Mouse (Mus musculus) adrenal gland, postnatal 4 days (tissue): Measurements from ENCODE around the gene Fam186a. TPM values are rescaled to one million over a fixed set of nuclear protein-coding genes. Genes with fewer than 3 reads are reported as not detected.
"Not testable (repeated sequence)": the region's sequence is repeated elsewhere in the genome, so short reads cannot be mapped to it uniquely, and the experiment has no call there.

Experiments
- DNase-seq, 2 experiments: peaks; one replicate each; pipeline ENCODE4 v3.0.0; 2021 to 2022; ENCODE audit warnings: low spot score in 2 of 2, mixed read lengths in 2 of 2
- long read RNA-seq, 2 experiments: library from polyadenylated mRNA; stranded (forward); transcript quantifications; one replicate each; pipeline ENCODE4 v2.0.0; 2021
- total RNA-seq, 2 experiments: library from RNA; stranded (reverse); gene quantifications; 2 replicates each; pipeline ENCODE4 v1.2.3; 2021

Gene Fam186a
- under 1 TPM; 0.14 TPM for total RNA-seq
- long read RNA-seq, experiment 1, result 0 reads
- long read RNA-seq, experiment 2, result 0 reads

DNA sequence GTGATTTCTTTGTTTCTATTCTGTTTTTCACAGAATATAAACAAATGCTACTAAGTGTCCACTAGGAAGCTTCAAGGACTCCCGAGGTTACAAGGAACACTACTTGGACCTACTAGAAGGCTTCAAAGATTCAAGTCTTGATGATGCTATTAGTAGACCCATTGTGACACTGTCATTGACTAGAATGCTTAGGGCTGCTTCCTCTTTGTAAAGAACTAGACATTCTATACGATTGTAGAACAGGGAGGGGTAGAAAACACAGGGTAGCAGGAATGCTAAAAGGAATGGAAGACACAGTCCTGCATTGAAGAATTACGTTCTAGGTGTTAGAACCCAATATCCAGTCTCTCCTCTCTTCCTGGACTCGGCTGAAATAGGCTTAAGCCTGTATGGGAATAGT, at the start of gene Fam186a:
Gene Fam186a (minus strand): TSS at position 101 of the 400 bp plus-strand sequence.
- DNase-seq, result no peak

GRCm38 (mm10) chr15:100006180-100006579, 39.3 kb upstream of the Fam186a start:
- no peak for DNase-seq

DNA sequence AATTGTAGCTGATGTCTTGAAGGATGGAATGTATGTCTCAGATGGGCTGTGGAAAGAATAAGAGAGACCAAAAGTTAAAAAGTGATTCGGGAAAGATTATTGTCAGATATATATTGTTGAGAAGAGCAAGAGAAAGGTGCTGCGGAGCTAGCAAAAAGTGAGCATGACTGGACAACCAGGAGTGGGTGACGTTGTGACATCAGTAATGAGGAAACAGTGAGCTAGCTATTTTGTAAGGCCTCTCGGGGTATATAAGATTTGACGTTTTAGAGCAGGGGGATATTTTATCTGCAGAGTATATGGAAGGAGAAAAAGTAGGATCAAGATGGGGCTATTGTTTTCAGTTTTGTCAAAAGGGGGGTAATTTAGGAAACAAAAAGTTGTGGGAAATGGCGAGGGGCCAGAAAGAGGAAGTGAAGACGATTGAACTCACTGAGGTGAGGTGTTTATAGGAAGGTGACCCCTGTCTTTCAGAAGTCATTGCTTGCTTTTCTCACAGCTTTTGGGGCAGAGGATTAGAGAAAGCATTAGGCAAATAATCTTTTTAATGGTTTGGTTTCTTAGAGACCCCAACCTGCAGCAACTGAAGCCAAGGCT, 37.9 kb upstream of the Fam186a start:
- DNase-seq, result no peak

GRCm38 (mm10) chr15:99999390-99999789, 32.5 kb upstream of the Fam186a start:
- DNase-seq, result no peak

- no peak for DNase-seq
Measured at GRCm38 (mm10) chr15:99997114-99997804, 30.4 kb upstream of the Fam186a start.

DNA sequence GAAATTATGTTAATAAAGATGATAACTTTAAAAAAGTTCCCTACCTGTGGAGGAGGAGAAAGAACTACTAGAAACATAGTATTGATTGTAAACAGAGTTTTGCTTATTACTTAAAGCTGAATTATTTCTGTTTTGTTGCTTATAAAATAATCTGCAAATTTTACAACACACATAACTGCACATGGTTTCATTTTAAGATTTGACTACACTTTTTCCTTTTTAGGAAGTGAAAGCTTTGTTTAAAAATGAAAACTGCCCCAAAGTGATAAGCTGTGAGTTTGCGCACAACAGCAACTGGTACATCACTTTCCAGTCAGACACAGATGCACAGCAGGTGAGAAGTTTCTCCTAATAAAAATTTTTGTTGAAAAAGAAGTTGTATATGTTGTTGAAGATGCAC, 26.2 kb upstream of the Fam186a start:
- no peak for DNase-seq

GRCm38 (mm10) chr15:99979715-99980114, 12.9 kb upstream of the Fam186a start:
- DNase-seq, result no peak

DNA sequence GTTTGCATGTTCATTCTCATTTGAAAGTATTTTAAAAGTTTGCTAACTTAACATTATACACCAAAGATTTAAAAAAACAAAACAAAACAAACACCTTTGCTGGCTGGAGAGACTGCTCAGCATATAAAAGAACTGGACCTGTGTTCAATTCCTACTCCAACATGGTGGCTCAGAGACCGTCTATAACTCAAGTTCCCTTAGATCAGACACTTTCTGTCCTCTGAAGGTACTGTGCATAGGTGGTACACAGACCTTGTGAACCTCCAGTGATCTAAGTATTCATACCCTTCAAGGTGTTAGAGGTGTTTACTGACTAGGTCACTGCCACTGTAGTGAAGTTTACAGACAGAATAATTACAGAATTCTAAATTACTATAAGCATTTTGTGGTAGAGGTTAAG, 12.4 kb upstream of the Fam186a start:
- DNase-seq, result no peak

DNA sequence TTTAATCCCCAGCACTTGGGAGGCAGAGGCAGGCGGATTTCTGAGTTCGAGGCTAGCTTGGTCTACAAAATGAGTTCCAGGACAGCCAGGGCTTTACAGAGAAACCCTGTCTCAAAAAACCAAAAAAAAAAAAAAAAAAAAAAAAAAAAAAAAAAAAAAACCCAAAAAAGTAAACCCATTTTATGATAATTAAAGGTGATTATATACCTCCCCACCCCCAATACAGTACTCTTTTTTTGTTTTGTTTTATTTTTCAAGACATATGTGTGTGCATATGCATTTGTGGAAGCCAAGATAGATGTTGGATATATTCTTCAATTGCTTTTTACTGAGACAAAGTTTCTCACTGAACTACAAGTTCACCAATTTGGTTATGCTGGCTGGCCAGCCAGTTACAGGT, 9.3 kb upstream of the Fam186a start:
- DNase-seq, result not testable (repeated sequence)

DNA sequence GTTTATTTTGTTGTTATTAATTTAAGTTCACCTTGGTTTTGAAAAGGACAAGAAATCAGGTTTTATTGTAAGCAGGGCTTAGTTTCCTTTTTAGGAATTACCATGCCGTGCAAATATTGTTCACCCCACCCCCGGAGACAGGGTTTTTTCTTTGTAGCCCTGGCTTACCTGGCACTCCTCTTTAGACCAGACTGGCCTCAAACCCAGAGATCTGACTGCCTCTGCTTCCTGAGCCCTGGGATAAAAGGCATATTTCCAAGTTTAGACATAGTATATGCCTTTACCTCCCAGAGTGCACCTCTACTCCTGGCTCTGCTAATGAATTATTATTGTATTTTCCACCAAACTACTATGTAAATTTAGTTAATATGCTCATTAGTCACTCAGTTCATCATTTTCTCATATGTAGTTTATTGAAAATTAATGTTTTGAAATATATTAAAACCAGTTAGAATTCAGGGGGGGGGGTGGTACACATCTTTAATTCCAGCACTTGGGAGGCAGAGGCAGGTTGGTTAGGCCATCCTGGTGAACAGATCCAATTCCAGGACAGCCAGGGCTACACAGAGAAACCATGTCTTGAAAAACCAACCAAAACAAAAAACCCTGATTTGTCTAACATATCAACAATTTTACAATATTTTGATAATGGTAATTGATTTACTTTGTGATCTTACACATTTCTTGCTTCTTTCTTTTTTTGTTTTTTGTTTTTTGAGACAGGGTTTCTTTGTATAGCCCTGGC, 7.8 kb upstream of the Fam186a start:
- DNase-seq, result no peak

- peak; percentile 14 to 20 for DNase-seq
Measured at GRCm38 (mm10) chr15:99972989-99973911, 6.4 kb upstream of the Fam186a start.

- DNase-seq, result peak; percentile 84 to 96
Measured at GRCm38 (mm10) chr15:99972361-99972988, 5.6 kb upstream of the Fam186a start.

DNA sequence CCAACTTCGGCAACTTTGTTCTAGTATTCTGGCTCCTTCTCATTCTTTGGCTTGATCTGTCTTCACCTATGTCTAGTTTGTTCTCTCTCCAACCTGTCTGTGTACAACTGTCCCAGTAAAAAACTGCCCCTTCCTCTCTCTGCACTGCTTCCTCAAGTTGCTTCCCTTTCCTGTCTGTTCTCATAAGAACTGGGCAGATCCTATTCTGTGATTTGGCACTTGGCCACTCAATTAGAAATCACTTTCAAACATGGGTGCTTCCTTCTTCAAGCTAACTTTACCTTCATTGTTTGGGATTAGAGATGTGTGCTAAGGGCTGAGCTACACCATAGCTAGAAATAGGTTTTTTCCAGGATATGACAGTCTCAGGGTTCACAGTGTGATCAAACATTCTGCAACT, 3.7 kb upstream of the Fam186a start:
- no peak for DNase-seq

DNA sequence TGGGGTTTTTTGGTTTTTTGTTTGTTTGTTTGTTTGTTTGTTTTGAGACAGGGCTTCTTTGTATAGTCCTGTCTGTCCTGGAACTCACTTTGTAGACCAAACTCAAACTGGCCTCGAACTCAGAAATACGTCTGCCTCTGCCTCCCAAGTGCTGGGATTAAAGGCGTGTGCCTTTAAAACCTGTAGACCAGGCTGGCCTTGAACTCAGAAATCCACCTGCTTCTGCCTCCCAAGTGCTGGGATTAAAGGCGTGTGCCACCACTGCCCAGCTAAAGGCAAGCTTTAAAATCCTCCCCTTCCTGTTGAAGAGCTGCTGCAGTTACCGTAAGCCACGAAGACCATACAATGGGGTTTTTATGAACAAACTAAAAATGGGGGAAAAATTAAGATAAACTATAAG, 2.9 kb upstream of the Fam186a start, which contains the start of gene Larp4:
Gene Larp4 (plus strand): TSS at position 301 of the 400 bp plus-strand sequence.
- DNase-seq, result not testable (repeated sequence)

DNA sequence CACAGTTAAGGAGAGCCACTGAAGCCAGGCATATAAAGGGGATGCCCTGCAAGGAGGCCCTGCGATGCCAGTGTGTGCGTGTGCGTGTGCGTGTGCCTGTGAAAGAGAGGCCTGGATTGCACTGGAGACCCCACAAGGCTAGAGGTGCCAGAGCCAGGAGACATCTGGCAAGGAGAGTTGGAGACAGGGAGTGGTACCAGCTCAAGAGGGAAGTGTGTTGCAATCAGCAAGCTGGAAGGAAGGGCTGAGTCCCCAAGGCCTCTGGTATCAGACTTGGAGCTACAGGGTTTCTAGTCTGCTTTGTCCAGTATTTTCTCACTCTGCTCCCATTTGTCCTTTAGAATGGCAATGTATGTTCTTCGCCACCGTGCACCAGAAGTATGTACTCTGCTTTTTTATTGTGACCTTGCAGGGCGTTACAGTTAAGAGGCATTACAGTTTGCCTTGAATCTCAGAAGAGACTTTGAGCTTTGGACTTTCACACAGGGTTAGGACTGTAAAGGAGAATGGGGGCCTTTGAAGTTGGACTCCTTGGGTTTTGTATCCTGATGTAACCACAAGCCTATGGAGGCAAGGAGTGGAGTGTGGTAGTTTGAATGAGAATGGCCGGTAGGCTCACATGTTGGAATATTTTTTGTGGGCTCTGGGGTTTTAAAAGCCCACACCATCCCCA, 1.6 kb downstream of the Fam186a start:
- no peak for DNase-seq

DNA sequence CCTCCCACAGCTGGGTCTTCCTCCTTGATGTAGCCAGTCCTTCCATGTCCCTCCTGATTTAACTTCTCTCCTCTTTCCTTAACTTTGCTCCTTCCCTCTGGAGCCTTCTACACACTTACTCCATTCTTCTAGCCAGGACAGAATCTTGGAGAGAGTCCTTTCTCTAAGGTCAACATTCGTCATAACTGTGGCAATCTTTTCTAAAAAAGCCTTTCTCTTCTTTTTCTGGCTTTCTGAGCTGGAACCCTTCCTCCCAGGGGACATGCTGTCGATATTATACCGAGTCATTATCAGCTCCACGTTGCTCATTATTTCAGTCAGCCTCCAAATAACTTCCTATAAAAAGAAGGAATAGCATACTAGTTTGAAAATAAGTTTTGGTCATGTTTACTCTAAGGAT, 11.5 kb downstream of the Fam186a start:
- no peak for DNase-seq

- DNase-seq, result no peak
Measured at GRCm38 (mm10) chr15:99940970-99941630, 25.8 kb downstream of the Fam186a start.

GRCm38 (mm10) chr15:99940426-99940825, 26.4 kb downstream of the Fam186a start:
- no peak for DNase-seq

DNA sequence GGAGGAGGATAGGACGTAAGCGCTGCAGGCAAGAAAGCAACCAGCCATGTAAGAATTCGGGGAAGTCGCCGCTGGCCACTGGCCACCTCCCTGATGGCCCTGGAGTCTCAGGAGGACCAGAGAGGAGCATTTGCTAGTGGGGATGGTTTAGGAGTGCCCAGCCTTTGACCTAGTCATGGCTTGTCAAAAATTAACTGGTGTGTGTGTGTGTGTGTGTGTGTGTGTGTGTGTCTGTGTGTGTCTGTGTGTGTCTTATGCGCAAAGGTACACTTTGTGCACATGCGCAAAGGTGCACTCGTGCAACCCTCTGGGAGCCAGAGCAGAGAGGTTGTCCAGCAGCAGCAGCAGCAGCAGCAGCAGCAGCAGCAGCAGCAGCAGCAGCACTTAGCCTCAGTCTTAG, 29.0 kb downstream of the Fam186a start:
- DNase-seq, result no peak
